Comparison of ENCODE assay signal across 28 mouse cellular contexts in the genomic region with DNA sequence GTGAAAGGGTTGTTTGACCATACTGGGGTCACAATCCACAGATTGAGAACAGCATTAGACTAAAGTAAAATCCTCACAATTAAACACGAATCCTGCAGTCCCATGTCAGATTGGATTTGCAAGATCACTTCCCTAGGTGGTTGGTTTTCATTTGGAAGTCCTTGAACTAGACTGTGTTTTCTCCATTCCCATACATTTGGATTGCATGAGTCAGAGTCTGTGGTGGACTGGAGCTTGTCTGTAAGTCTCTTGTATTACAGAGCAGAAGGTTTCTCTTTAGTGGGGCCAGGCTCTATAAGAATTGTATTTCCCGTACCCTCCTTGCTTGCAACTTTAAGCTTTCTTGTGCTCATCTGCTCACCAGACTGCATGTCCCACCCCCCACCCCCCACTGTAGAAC.
"Had no signal": no experiment of that assay in that cellular context is flagged by ENCODE, and none has a peak within 500 bp of the region (broad histone marks: within the 10 kb centered on the region; RNA-seq: fewer than 3 reads in every experiment).

No protein-coding gene starts in this region.

- H3K27ac ChIP-seq: gastrocnemius, adult 2 months; heart, embryonic 10.5 days; hindbrain, embryonic 10.5 days; hindbrain, embryonic 12.5 days; hindbrain, embryonic 14.5 days; intestine, embryonic 15.5 days; layer of hippocampus, adult 2 months; left cerebral cortex, adult 2 months; limb, embryonic 10.5 days; limb, embryonic 12.5 days; liver, embryonic 13.5 days; liver, embryonic 15.5 days had no signal

- ATAC-seq: hindbrain, embryonic 16.5 days; inflammation-experienced regulatory T-cells, adult 6 months; intestine, embryonic 15.5 days; intestine, postnatal 0 days had no signal

- H3K9me3 ChIP-seq: heart, embryonic 10.5 days; heart, embryonic 12.5 days; hindbrain, embryonic 10.5 days; hindbrain, embryonic 12.5 days; intestine, embryonic 15.5 days; limb, embryonic 10.5 days; limb, embryonic 12.5 days; liver, embryonic 13.5 days; liver, embryonic 15.5 days had no signal

- H3K4me1 ChIP-seq: heart, embryonic 10.5 days; heart, embryonic 12.5 days; hindbrain, embryonic 10.5 days; hindbrain, embryonic 12.5 days; intestine, embryonic 15.5 days; limb, embryonic 10.5 days; limb, embryonic 12.5 days; liver, embryonic 13.5 days; liver, embryonic 15.5 days had no signal

- H3K4me3 ChIP-seq: gastrocnemius, adult 2 months; heart, embryonic 10.5 days; heart, embryonic 12.5 days; hindbrain, embryonic 10.5 days; hindbrain, embryonic 12.5 days; intestine, embryonic 15.5 days; layer of hippocampus, adult 2 months; left cerebral cortex, adult 2 months; limb, embryonic 10.5 days; limb, embryonic 12.5 days; liver, embryonic 13.5 days; liver, embryonic 15.5 days had no signal

- H3K27me3 ChIP-seq: heart, embryonic 12.5 days; hindbrain, embryonic 12.5 days; intestine, embryonic 15.5 days; limb, embryonic 12.5 days; liver, embryonic 13.5 days; liver, embryonic 15.5 days had no signal

- H3K36me3 ChIP-seq: heart, embryonic 10.5 days; heart, embryonic 12.5 days; hindbrain, embryonic 10.5 days; hindbrain, embryonic 12.5 days; intestine, embryonic 15.5 days; limb, embryonic 10.5 days; limb, embryonic 12.5 days; liver, embryonic 13.5 days; liver, embryonic 15.5 days had no signal

- DNase-seq: gastrocnemius, adult 2 months; gastrocnemius, postnatal 10 days; gastrocnemius, postnatal 36 days; heart, adult 18-20 months; heart, postnatal 10 days; heart, postnatal 4 days; kidney, adult 18-20 months; kidney, adult 8-10 months; kidney, postnatal 10 days; kidney, postnatal 25 days; kidney, postnatal 4 days; liver; liver, embryonic 13.5 days had no signal

- H3K4me2 ChIP-seq: heart, embryonic 12.5 days; hindbrain, embryonic 12.5 days; hindbrain, embryonic 14.5 days; intestine, embryonic 15.5 days; limb, embryonic 12.5 days; liver, embryonic 11.5 days; liver, embryonic 13.5 days; liver, embryonic 15.5 days had no signal

- H3K9ac ChIP-seq: heart, embryonic 12.5 days; hindbrain, embryonic 12.5 days; hindbrain, embryonic 14.5 days; intestine, embryonic 15.5 days; limb, embryonic 12.5 days; liver, embryonic 13.5 days; liver, embryonic 15.5 days had no signal
